Comparison of ENCODE assay signal across 33 mouse cellular contexts in genomic region chr3:93708969-93709637, GRCm38 (mm10). TPM values are rescaled to one million over a fixed set of nuclear protein-coding genes. Genes with fewer than 3 reads are reported as not detected.
"Had no signal": no experiment of that assay in that cellular context is flagged by ENCODE, and none has a peak within 500 bp of the region (broad histone marks: within the 10 kb centered on the region; RNA-seq: fewer than 3 reads in every experiment).

No protein-coding gene starts in this region.

RNA-seq across cellular contexts. Expression of gene Gm37596, which starts 16.2 kb away (rescaled TPM):
- total RNA-seq: common myeloid progenitor, adult 5-6 weeks; forebrain, postnatal 0 days; gastrocnemius, adult 18-20 months; gastrocnemius, adult 2 months; gastrocnemius, adult 8-10 months; gastrocnemius, postnatal 10 days; gastrocnemius, postnatal 14 days; gastrocnemius, postnatal 25 days; gastrocnemius, postnatal 36 days; gastrocnemius, postnatal 4 days; granulocyte monocyte progenitor cell, adult 5-6 weeks; heart, adult 18-20 months; heart, adult 2 months; heart, adult 8-10 months had no signal
- polyA plus RNA-seq: cortical plate, adult 2 months; embryonic facial prominence, embryonic 10.5 days; embryonic facial prominence, embryonic 11.5 days; embryonic facial prominence, embryonic 12.5 days; embryonic facial prominence, embryonic 13.5 days; embryonic facial prominence, embryonic 14.5 days; embryonic facial prominence, embryonic 15.5 days; erythroblast, embryonic 14.5 days; forebrain, embryonic 10.5 days; forebrain, embryonic 11.5 days; forebrain, embryonic 12.5 days; forebrain, embryonic 13.5 days; forebrain, embryonic 14.5 days; forebrain, embryonic 15.5 days; forebrain, embryonic 16.5 days; forebrain, postnatal 0 days; frontal cortex, adult 2 months; gonadal fat pad, adult 2 months; heart, adult 2 months; heart, embryonic 10.5 days; heart, embryonic 11.5 days had no signal

RNA-seq across cellular contexts. Expression of gene Tdpoz1, which starts 33.0 kb away (rescaled TPM):
- total RNA-seq: common myeloid progenitor, adult 5-6 weeks; forebrain, postnatal 0 days; gastrocnemius, adult 18-20 months; gastrocnemius, adult 2 months; gastrocnemius, adult 8-10 months; gastrocnemius, postnatal 10 days; gastrocnemius, postnatal 14 days; gastrocnemius, postnatal 25 days; gastrocnemius, postnatal 36 days; gastrocnemius, postnatal 4 days; granulocyte monocyte progenitor cell, adult 5-6 weeks; heart, adult 18-20 months; heart, adult 2 months; heart, adult 8-10 months had no signal
- polyA plus RNA-seq: cortical plate, adult 2 months; embryonic facial prominence, embryonic 10.5 days; embryonic facial prominence, embryonic 11.5 days; embryonic facial prominence, embryonic 12.5 days; embryonic facial prominence, embryonic 13.5 days; embryonic facial prominence, embryonic 14.5 days; embryonic facial prominence, embryonic 15.5 days; erythroblast, embryonic 14.5 days; forebrain, embryonic 10.5 days; forebrain, embryonic 11.5 days; forebrain, embryonic 12.5 days; forebrain, embryonic 13.5 days; forebrain, embryonic 14.5 days; forebrain, embryonic 15.5 days; forebrain, embryonic 16.5 days; forebrain, postnatal 0 days; frontal cortex, adult 2 months; gonadal fat pad, adult 2 months; heart, adult 2 months; heart, embryonic 10.5 days; heart, embryonic 11.5 days had no signal

RNA-seq across cellular contexts. Expression of gene Tdpoz2, which starts 56.6 kb away (rescaled TPM):
- total RNA-seq: common myeloid progenitor, adult 5-6 weeks; forebrain, postnatal 0 days; gastrocnemius, adult 18-20 months; gastrocnemius, adult 2 months; gastrocnemius, adult 8-10 months; gastrocnemius, postnatal 10 days; gastrocnemius, postnatal 14 days; gastrocnemius, postnatal 25 days; gastrocnemius, postnatal 36 days; gastrocnemius, postnatal 4 days; granulocyte monocyte progenitor cell, adult 5-6 weeks; heart, adult 18-20 months; heart, adult 2 months; heart, adult 8-10 months had no signal
- polyA plus RNA-seq: cortical plate, adult 2 months; embryonic facial prominence, embryonic 10.5 days; embryonic facial prominence, embryonic 11.5 days; embryonic facial prominence, embryonic 12.5 days; embryonic facial prominence, embryonic 13.5 days; embryonic facial prominence, embryonic 14.5 days; embryonic facial prominence, embryonic 15.5 days; erythroblast, embryonic 14.5 days; forebrain, embryonic 10.5 days; forebrain, embryonic 11.5 days; forebrain, embryonic 12.5 days; forebrain, embryonic 13.5 days; forebrain, embryonic 14.5 days; forebrain, embryonic 15.5 days; forebrain, embryonic 16.5 days; forebrain, postnatal 0 days; frontal cortex, adult 2 months; gonadal fat pad, adult 2 months; heart, adult 2 months; heart, embryonic 10.5 days; heart, embryonic 11.5 days had no signal
